Mouse (Mus musculus) small intestine, adult 2 months (tissue): ENCODE data around the gene Rnd3. TPM values are rescaled to one million over a fixed set of nuclear protein-coding genes. Genes with fewer than 3 reads are reported as not detected.

Experiments
- H3K27ac ChIP-seq: fragments of 200-500 bp; 2 replicates; pipeline ENCODE4 v1.5.1; 2012; ENCODE audit warnings: low read depth, low read length, control low read depth, inconsistent platforms; ENCODE audit not compliant: insufficient read depth
- H3K27me3 ChIP-seq: fragments of 200-500 bp; 2 replicates; pipeline ENCODE4 v1.6.1; 2012; ENCODE audit warnings: mild to moderate bottlenecking, moderate library complexity, low read length, inconsistent platforms; ENCODE audit not compliant: control insufficient read depth, insufficient read depth
- H3K36me3 ChIP-seq: fragments of 200-500 bp; 2 replicates; pipeline ENCODE4 v1.6.1; 2012; ENCODE audit warnings: mild to moderate bottlenecking, low read length, control low read depth, inconsistent platforms; ENCODE audit not compliant: control insufficient read depth, insufficient read depth
- H3K4me1 ChIP-seq: fragments of 200-500 bp; 2 replicates; pipeline ENCODE4 v1.6.1; 2012; ENCODE audit warnings: low read length, inconsistent platforms, mixed read lengths; ENCODE audit not compliant: control insufficient read depth, insufficient read depth, insufficient read length
- H3K4me3 ChIP-seq: fragments of 200-500 bp; 2 replicates; pipeline ENCODE4 v1.5.1; 2012; ENCODE audit warnings: low read depth, mild to moderate bottlenecking, control low read depth, inconsistent platforms, low read length, moderate library complexity
- CTCF ChIP-seq: fragments of 200-500 bp; IDR thresholded peaks from 2 replicates; pipeline ENCODE4 v1.5.1; 2012; ENCODE audit warnings: low read depth, mild to moderate bottlenecking, control low read depth, inconsistent platforms, low read length, moderate library complexity, mixed read lengths; ENCODE audit not compliant: insufficient replicate concordance, insufficient read length; ENCODE audit errors: extremely low read depth
- POLR2A ChIP-seq: fragments of 200-500 bp; IDR thresholded peaks from 2 replicates; pipeline ENCODE4 v1.6.1; 2012; ENCODE audit warnings: low read depth, mild to moderate bottlenecking, control low read depth, inconsistent platforms, low read length, moderate library complexity
- WGBS: fragments of 180-500 bp; shearing (Covaris S2); methylation state at CpG from one replicate; pipeline ENCODE4 v1.1.7; 2018; 5-methylcytosine and 5-hydroxymethylcytosine counted together
- polyA plus RNA-seq: library from polyadenylated mRNA; depleted of rRNA; stranded (reverse); fragments of >200 nt; gene quantifications from 2 replicates; pipeline ENCODE4 v1.2.3, GENCODE M21; 2012

The Rnd3 gene
- polyA plus RNA-seq, 1 experiment = 0.62 TPM

DNA sequence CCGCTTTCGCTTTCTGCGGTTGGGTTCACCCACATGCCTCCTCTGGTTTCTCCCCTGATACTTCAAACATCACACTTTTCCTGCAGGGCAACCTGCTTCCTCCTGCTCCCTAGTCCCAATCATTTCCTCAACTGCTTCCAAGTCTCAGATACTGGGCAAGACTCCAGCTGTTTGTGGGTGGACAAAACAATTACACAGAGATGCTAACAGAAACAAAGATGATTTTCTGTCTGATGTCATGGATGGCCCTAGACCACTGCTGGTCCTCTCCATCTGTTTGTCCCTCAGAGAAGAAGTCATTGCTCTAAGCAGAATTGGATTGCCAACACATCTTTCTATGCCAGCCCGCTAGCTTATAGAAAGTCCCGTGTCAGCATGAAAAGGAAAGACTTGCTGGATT, 26.4 kb upstream of the Rnd3 start:
- no peaks in the 10 kb centered on the region for H3K4me1 ChIP-seq
- WGBS = 86% methylated on average over 5 of the region's 5 CpGs
- no peak for TF ChIP-seq CTCF
- no peak for TF ChIP-seq POLR2A
- H3K27ac ChIP-seq = no peak overlapping the region
- no peaks in the 10 kb centered on the region for H3K27me3 ChIP-seq
- H3K4me3 ChIP-seq = no peak overlapping the region
- H3K36me3 ChIP-seq = no peaks in the 10 kb centered on the region

DNA sequence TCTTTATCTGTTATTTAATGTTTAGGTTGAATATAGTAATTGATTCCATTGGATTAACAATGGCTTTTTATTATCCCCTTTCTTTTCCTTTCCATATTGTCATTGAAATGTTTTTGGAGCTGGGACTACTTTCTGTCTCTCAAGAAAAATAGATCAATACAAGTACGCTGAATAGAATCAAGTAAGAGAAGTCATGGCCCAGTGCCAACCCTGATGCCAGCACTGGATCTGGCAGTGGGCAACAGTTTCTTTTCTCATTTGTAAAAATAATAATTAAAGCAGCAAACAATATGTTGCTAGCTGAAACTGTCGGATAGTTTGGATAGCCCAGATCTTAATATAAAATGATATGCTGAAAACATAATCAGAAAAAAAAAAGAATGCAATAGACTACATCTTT, 12.2 kb upstream of the Rnd3 start:
- Histone ChIP-seq H3K36me3 (no peaks in the 10 kb centered on the region), H3K4me3 (no peak overlapping the region), H3K27ac (no peak overlapping the region), H3K27me3 (no peaks in the 10 kb centered on the region), H3K4me1 (no peaks in the 10 kb centered on the region)
- TF ChIP-seq CTCF = no peak
- no peak for TF ChIP-seq POLR2A
- 75% methylated on average over 2 of the region's 2 CpGs for WGBS

GRCm38 (mm10) chr2:51148454-51148853, 457 bp downstream of the Rnd3 start:
- H3K4me1 ChIP-seq = peaks cover 10% of the 10 kb centered on the region; the same call in 1 of the 2 replicates
- H3K27ac ChIP-seq = peak overlapping the region; percentile 93
- H3K4me3 ChIP-seq = peak overlapping the region; percentile 96
- no peak for TF ChIP-seq POLR2A
- no peak for TF ChIP-seq CTCF
- WGBS = under 1% methylated on average over 20 of the region's 20 CpGs
- H3K27me3 ChIP-seq = no peaks in the 10 kb centered on the region
- no peaks in the 10 kb centered on the region for H3K36me3 ChIP-seq

- peak overlapping the region; percentile 96 for H3K4me3 ChIP-seq
- no peaks in the 10 kb centered on the region for H3K27me3 ChIP-seq
- no peak for TF ChIP-seq POLR2A
- TF ChIP-seq CTCF = no peak
- 0% methylated on average over 20 of the region's 20 CpGs for WGBS
- peak overlapping the region; percentile 93 for H3K27ac ChIP-seq
- H3K36me3 ChIP-seq = no peaks in the 10 kb centered on the region
- peaks cover 13% of the 10 kb centered on the region; the same call in 1 of the 2 replicates for H3K4me1 ChIP-seq
Observed at GRCm38 (mm10) chr2:51148065-51148407, 875 bp downstream of the Rnd3 start.

DNA sequence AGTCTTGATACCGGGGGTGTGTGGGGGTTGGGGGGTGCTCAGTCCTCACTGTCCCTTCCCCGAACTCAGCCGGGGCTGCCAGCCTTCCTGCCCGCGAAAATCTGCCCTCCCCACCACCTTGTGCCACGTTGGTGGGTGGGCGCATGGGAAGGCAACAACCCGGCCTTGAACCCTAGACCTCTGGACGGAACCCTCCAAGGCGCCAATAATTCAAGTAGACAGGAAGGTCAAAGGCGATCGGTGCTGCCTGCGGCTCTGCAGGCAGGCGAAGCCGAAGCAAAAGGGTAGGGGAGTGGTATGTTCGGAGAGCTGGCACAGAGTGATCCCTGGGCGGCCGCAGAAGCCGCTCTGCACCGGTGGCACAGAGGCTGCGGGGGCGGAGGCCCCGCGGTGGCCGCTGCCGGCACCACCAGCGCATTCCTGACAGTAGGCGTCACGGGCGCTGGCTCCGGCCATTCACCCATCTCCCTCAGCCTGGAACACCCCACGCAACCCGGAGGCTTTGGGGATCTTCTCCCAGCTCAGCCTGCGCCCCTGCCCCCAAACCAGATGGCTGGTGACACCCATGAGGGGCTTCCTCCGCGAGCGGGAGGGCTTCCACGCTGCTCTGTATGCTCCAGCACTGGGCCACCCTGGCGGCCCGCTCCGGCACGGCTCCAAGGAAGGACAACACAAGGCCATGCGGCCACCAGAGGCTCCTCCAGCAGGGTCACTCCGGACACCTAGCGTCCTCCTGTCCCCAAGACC, 1.4 kb downstream of the Rnd3 start:
- H3K27me3 ChIP-seq = no peaks in the 10 kb centered on the region
- peaks cover 14% of the 10 kb centered on the region; the same call in 1 of the 2 replicates for H3K4me1 ChIP-seq
- peak overlapping the region; percentile 96 for H3K4me3 ChIP-seq
- under 1% methylated on average over 45 of the region's 45 CpGs for WGBS
- H3K27ac ChIP-seq = peak overlapping the region; percentile 93
- peak; percentile 60; the same call in 1 of the 2 replicates for TF ChIP-seq CTCF
- TF ChIP-seq POLR2A = no peak; the same call in 1 of the 2 replicates
- H3K36me3 ChIP-seq = no peaks in the 10 kb centered on the region

- TF ChIP-seq POLR2A (peak; percentile 57), CTCF (no peak)
- H3K4me1 ChIP-seq = peaks cover 14% of the 10 kb centered on the region; the same call in 1 of the 2 replicates
- H3K36me3 ChIP-seq = no peaks in the 10 kb centered on the region
- H3K27me3 ChIP-seq = no peaks in the 10 kb centered on the region
- under 1% methylated on average over 18 of the region's 18 CpGs for WGBS
- peak overlapping the region; percentile 93 for H3K27ac ChIP-seq
- H3K4me3 ChIP-seq = peak overlapping the region; percentile 96
Observed at GRCm38 (mm10) chr2:51146871-51147317, 2.0 kb downstream of the Rnd3 start.

GRCm38 (mm10) chr2:51145838-51146470, 3.0 kb downstream of the Rnd3 start:
- 38% methylated on average over 7 of the region's 7 CpGs for WGBS
- Histone ChIP-seq H3K4me1 (peaks cover 16% of the 10 kb centered on the region; the same call in 1 of the 2 replicates), H3K4me3 (peak overlapping the region; percentile 52), H3K27me3 (no peaks in the 10 kb centered on the region), H3K36me3 (no peaks in the 10 kb centered on the region), H3K27ac (peak overlapping the region; percentile 21; the same call in 1 of the 2 replicates)
- TF ChIP-seq POLR2A (no peak), CTCF (no peak)
